Mouse (Mus musculus): Measurements from ENCODE around the gene Bbx.

DNA sequence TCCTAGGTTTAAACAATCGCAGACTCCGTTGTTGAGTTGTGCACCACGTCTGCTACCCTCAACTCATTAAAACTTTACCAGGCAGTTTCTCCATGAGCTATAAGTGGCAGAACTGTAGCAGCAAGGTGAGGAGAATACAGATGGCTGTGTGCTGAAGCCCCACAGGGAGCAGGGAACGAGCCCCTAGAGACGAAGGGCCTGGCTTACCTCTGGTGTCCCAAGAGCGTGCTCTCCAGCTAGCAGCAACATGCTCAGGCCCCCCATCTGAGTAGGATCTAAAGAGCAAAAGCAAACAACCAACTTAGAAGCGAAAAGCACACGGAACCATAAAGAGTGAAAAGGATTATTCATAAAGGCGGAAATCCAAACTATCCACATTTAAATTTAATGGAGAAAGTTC lies 170.0 kb downstream of the Bbx start:
- TF ChIP-seq CTCF (IDR thresholded peaks at IDR 0.05; ENCODE audit: low read depth): no peak
- TF ChIP-seq EP300 (IDR thresholded peaks at IDR 0.05; ENCODE audit: low read depth): no peak

All from liver, embryonic 14.5 days (tissue).